Mouse (Mus musculus): ENCODE measurements at regions not wholly inside any gene's neighbourhood (a gene's known extent, or its start where the extent isn't known, plus 50 kb on each side); places are given as distances from the start of the nearest gene placed in this dataset.
"Not testable (repeated sequence)": the region's sequence is repeated elsewhere in the genome, so short reads cannot be mapped to it uniquely, and the experiment has no call there.

DNA sequence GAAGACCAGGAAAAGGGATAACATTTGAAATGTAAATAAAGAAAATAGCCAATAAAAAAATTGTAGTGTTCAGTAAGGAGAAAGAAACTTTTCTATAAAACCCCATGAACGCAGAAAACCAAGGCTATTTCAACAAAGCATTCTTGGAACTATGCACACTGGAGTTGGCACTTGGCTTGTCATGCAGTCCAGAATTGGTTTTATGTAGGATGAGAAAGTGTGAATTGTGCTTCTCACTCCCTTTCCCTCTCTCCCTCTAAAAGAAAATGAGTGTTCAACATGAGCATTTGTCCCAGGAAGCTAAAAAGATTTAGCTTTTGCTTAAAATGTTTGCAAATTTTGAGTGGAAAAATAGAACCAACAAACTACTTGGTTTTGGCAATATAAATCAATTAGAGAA is 841.6 kb upstream of the Adam24 start:
- Histone ChIP-seq H3K27ac (no peak overlapping the region), H3K4me3 (no peak overlapping the region)
- intact Hi-C loops (cut with DNase I): no loop called here
- TF ChIP-seq CTCF (IDR thresholded peaks at IDR 0.05): no peak
- DNase-seq: no peak

DNA sequence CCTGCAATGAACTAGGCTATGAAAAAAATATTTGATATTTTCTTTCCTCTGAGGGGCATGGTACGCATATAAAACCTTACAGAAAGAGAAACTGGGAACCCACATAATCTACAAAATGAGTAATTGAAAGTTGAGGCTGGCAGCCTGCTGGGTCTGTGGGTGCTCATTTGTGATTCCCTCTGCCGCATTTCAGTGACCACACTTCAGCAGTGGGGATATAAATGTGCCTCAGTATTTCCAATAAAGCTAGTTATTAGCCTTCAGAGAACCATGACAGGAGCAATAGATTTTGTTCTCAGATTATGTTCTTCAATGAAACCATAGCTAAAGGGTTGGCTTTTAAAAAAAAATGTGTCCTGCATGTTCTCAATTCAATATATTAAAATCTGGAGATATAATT is 828.0 kb upstream of the Adam24 start:
- H3K4me3 ChIP-seq: no peak overlapping the region
- DNase-seq: no peak
- no peak overlapping the region for H3K27ac ChIP-seq
- intact Hi-C loops (cut with DNase I): no loop called here
- no peak for TF ChIP-seq CTCF (IDR thresholded peaks at IDR 0.05)

DNA sequence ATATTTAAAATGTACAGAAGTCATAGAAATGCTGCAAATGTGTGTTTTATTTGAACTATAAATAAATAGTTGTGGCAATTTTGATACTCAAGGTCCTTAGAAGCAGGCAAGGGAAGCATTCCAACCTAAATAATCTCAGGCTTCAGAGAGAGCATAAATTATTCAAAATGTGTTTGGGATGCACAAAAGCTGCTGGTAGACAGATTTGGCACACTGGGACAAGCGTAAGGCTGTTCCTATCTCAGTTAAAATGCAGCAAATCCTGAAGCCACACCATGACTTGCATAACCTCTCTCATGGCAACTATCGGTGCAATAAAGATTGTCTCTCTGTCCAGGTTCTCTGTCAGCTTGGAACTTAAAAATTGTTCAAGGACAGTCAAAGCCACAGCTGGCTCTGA is 812.3 kb upstream of the Adam24 start:
- intact Hi-C loops (cut with DNase I): no loop called here
- Histone ChIP-seq H3K4me3 (no peak overlapping the region), H3K27ac (no peak overlapping the region)
- TF ChIP-seq CTCF (IDR thresholded peaks at IDR 0.05): no peak
- DNase-seq: no peak

DNA sequence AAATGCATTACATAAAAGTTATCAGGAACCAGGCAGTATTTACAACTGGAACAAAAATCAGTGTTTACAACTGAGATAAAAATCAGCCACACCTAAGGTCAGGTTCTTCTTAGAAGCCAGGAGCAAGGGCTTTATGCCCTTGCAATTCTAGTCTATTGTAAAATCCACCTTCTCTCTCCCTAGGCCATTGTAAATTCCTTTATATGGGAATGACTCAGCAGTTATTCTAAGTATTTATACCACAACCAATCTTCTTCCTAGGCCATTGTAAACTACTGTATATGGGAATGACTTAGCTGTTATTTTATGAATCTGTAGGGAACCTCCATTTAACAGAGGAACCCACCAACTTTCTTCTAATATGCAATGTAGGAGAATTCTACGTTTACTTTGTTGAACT is 772.6 kb upstream of the Adam24 start:
- Histone ChIP-seq H3K4me3 (no peak overlapping the region), H3K27ac (no peak overlapping the region)
- no peak for DNase-seq
- no peak for TF ChIP-seq CTCF (IDR thresholded peaks at IDR 0.05)
- intact Hi-C loops (cut with DNase I): no loop called here

DNA sequence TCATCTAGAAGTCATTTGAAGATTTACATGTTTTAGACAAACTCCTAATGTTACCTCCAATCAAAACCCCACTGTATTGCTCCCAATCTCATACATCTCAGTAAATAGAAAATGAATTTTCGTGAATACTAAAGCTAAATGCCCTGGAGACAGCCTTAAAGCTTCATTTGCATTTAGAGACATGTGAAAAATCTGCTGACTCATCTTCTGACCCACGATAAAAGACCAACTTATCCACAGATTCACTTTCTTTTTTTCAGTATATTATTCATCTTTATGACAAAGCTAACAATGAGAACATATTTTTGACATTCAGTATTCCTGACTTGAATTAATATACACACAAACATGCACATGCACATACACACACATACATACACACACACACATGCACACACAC is 762.0 kb upstream of the Adam24 start:
- no peak overlapping the region for H3K4me3 ChIP-seq
- no peak overlapping the region for H3K27ac ChIP-seq
- DNase-seq: no peak
- intact Hi-C loops (cut with DNase I): no loop called here
- no peak for TF ChIP-seq CTCF (IDR thresholded peaks at IDR 0.05)

DNA sequence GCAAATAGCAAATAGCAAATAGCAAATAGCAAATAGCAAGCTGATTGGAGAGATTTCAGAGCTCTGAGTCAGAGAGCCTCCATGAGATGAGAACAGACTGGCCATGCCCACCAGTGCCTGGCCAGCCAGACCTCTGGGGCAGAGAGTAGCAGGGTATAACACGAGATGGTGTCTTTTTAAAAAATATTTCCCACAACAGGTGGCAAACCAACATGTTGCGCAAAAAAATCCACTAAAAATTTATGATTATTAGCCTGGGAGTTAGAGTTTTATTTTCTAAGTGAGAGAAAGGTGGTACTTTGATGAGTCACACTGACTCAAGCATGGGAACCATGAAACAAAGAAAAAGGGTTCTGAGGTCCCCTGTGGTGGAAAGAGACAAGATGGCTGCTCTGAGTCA is 753.5 kb upstream of the Adam24 start:
- intact Hi-C loops (cut with DNase I): no loop called here
- no peak overlapping the region for H3K4me3 ChIP-seq
- no peak for TF ChIP-seq CTCF (IDR thresholded peaks at IDR 0.05)

DNA sequence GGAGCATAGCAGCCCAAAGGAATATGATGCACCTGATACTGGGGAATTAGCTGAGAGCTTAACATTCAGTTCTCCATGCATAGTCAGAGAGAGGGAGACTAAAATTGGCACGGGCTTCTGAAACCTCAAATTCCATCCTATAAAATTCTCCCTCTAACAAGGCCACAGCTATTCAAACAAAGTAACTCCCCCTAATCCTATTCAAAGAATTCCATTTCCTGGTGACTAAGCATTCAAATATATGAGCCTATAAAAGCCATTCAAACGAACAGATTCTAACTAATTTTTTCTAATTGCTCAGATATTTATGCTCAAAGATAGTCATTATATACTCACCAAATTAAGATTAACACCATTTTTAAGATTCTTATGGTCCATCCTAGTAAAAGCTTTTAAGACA is 751.1 kb upstream of the Adam24 start:
- H3K4me3 ChIP-seq: no peak overlapping the region
- intact Hi-C loops (cut with DNase I): no loop called here
- no peak overlapping the region for H3K27ac ChIP-seq
- DNase-seq: no peak
- TF ChIP-seq CTCF (IDR thresholded peaks at IDR 0.05): no peak

More for the DNA sequence above, 753.5 kb upstream of the Adam24 start:
- no peak for DNase-seq
- no peak overlapping the region for H3K27ac ChIP-seq

DNA sequence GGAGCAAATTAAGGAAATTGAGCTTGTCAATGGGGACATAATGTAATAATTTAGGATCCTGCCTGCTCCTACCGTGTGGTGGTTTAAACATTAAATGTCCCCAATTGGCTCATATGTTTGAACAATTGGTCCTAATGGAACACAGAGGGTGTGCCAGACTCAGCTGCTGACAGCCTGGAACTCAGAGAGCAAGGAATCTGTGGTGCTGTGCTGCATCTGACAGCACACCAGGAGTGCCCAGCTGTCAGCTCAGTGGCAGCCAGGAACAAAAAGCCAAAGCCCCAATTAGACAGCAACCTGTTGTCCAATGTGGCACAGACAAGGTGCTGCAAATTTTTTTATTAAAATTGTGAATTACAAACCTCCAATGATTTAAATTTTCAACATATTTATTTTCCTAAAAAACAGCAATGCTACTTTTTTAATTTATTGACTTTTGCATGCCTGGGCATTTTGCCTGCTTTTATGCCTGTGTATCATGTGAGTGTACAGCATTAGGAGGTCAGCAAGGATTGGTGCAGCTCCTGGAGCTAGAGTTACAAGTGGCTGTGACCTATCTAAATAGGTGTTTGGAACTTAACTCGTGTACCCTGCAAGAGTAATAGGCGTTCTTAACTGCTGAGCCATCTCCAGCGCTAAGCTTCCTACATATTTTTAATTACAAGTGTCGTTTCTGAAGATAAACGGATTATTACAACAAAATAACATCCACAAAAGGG is 724.5 kb upstream of the Adam24 start:
- no peak for DNase-seq
- intact Hi-C loops (cut with DNase I): no loop called here
- H3K4me3 ChIP-seq: no peak overlapping the region
- TF ChIP-seq CTCF (IDR thresholded peaks at IDR 0.05): no peak
- no peak overlapping the region for H3K27ac ChIP-seq

DNA sequence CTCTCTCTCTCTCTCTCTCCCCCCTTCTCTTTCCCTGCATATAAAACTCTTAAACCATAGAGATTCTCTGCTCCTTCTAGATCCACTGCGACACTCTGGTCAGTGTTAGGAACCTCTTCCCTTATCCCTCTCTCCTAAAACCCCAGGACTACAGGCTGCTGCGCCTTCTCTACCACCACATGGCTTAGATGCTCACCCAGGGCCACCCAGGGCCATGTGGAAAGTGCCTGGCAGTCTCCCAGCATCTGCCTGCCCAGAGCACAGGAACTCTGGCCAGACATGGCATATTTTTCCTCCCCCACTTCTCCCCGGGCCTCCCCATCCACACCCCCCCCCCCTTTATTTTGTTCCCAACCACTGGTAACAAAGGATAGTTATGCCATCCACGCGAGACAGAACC is 720.4 kb upstream of the Adam24 start:
- intact Hi-C loops (cut with DNase I): no loop called here
- Histone ChIP-seq H3K27ac (no peak overlapping the region), H3K4me3 (no peak overlapping the region)
- no peak for DNase-seq
- TF ChIP-seq CTCF (IDR thresholded peaks at IDR 0.05): no peak

DNA sequence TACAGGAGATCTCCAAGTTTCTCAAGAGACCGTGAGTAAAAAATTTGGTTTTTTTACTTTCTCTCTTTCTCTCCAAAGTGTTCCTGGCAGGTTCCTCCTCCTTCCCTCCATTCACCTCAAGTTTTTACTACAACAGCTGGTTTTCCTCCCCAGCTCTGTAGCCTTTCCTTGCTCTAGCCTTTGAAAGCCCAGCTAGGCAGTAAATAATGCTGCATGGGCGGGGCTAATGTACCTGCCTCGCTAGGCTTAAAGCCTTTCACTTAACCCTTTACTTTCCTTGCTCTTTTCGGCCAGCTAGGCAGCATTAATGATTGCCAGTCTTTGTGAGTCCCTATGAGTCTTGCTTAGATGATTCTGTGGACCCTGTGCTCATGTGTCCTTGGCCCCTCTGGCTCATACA is 720.0 kb upstream of the Adam24 start:
- no peak overlapping the region for H3K27ac ChIP-seq
- no peak for TF ChIP-seq CTCF (IDR thresholded peaks at IDR 0.05)
- no peak for DNase-seq
- H3K4me3 ChIP-seq: no peak overlapping the region
- intact Hi-C loops (cut with DNase I): no loop called here

DNA sequence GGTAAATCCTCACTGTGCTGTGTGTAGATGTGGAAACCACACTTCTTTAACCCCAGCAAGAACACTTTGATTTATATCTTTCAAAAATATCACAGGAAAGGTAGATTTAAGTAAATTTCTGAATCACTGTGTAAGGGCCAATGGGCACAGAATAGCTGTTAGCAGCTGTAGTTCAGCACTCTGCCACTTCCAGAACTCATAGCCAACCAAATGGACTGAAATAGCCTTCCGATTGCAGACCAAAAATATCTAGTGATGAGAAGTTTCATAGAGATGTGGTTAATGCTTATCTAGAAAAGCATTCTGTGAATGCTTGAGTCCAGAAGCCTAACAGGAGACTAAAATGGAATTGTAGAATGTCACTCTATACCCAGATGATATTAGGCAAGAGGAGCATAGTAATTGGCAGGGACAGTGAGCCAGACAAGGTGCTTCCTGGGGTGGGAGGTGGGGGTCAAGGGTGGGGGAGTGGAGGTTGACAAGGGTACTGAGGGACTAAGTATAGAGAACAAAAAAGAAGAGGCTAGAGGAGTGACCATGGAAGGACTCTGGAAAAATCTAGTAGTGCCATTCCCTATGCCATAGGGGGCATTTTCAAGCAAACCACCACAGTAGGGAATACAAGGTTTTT is 669.6 kb upstream of the Adam24 start:
- no peak overlapping the region for H3K4me3 ChIP-seq
- no peak for TF ChIP-seq CTCF (IDR thresholded peaks at IDR 0.05)
- DNase-seq: no peak
- intact Hi-C loops (cut with DNase I): no loop called here
- no peak overlapping the region for H3K27ac ChIP-seq

DNA sequence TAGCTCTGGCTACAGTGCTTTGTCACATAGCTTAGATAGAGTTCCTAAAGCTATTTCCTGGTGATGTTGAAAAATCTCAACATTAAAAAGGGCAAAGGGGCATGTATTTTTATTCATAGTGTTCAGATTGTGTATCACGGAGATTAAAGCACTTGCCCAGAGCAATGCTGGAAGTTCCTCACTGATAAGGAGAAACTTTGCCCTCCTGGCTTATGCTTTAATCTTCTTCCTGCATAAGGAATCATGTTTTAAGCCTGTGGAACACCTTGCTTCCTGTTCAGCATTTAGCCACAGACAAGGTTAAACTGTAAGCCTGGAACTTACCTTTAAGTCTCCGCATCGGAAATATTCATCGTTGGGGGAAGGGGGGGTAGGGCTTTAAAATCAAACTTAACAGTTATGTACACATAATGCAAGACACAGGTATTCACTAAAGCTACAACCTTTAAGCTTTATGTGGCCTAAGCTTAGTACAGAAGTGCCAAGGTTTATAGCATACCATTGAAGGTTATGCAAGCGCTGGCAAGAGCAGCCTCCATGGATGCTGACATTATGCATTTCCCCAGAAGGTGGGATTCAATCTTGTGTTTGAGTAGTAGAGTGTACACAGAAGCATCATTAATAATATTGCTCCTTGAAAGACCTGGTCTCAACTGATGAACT is 655.5 kb upstream of the Adam24 start:
- DNase-seq: no peak
- H3K4me3 ChIP-seq: no peak overlapping the region
- TF ChIP-seq CTCF (IDR thresholded peaks at IDR 0.05): no peak
- intact Hi-C loops (cut with DNase I): no loop called here
- H3K27ac ChIP-seq: no peak overlapping the region

DNA sequence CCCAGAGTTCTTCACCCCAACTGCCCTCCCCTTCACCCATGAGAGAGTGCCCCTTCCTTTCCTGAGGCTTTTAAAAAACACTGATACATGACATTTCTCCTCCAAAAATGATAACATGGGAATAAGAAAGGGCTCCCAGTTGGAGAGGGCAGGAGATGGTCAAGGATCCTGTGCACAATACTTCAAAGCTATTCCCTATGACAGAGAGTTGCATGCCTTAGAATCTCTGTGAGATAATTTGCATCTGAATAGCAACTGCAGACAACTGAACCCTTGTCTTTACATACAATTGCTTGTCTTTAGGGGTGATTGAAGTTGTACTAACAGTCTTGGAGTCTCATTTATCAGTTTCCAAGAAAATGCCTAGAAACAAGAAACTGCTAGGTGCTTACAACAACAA is 610.7 kb upstream of the Adam24 start:
- no peak overlapping the region for H3K4me3 ChIP-seq
- H3K27ac ChIP-seq: no peak overlapping the region
- intact Hi-C loops (cut with DNase I): no loop called here
- TF ChIP-seq CTCF (IDR thresholded peaks at IDR 0.05): no peak
- no peak for DNase-seq

DNA sequence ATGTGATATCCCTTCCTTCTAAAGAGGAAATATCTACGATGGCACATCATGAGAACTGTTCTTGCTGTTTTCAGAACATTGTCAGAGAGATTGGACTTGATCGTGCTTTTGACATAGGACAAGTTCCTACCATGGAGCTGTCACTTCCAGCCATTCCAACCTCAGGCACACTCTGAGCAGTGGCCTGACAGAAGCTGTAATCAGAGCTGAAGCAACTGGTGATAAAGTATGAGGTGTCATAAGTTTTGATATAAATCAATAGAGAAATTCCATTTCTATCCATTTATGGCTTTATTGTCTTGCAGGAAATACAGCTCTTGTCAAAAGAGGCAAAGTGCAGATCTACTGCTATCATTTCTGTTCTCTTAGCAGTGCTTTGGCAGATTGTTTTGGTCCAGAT is 603.7 kb upstream of the Adam24 start:
- H3K4me3 ChIP-seq: no peak overlapping the region
- no peak overlapping the region for H3K27ac ChIP-seq
- intact Hi-C loops (cut with DNase I): no loop called here
- no peak for DNase-seq
- TF ChIP-seq CTCF (IDR thresholded peaks at IDR 0.05): no peak

DNA sequence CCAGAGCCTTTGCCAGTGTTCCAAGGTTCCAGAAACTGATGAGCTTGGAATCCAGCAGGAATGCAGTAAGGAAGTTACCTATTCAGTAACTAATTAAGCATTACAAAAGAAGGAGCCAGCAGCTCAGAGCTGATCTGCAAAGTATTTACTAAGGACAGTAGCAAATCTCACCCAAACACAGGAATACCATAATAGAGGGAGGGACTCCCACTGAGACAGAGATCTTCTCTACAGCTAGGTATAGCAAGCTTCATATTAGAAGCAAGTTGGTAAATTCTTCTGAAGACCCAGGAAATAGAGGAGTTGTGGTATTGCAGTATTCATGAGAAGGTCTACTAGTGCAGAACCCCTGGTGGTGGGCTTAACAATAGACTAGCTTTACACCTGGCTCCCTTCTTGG is 593.9 kb upstream of the Adam24 start:
- H3K4me3 ChIP-seq; intact Hi-C loops (cut with DNase I); H3K27ac ChIP-seq; DNase-seq: not testable (repeated sequence)
